Mouse (Mus musculus) spleen, adult 12 weeks (tissue): ENCODE data around the gene Zdhhc3.

Experiments used
- DNase-seq: peaks from one replicate; pipeline ENCODE4 v3.0.0; 2022; ENCODE audit warnings: low spot score

Gene Zdhhc3

GRCm38 (mm10) chr9:123112805-123113521, at the start of gene Zdhhc3, which contains the start of gene Exosc7:
Gene Zdhhc3 (minus strand): TSS chr9:123113205.
Gene Exosc7 (plus strand): TSS chr9:123113215.
- peak; percentile 83 for DNase-seq

GRCm38 (mm10) chr9:123161792-123162191, 48.8 kb upstream of the Zdhhc3 start:
- no peak for DNase-seq

GRCm38 (mm10) chr9:123159330-123159729, 46.3 kb upstream of the Zdhhc3 start:
- peak; percentile 13 for DNase-seq

DNA sequence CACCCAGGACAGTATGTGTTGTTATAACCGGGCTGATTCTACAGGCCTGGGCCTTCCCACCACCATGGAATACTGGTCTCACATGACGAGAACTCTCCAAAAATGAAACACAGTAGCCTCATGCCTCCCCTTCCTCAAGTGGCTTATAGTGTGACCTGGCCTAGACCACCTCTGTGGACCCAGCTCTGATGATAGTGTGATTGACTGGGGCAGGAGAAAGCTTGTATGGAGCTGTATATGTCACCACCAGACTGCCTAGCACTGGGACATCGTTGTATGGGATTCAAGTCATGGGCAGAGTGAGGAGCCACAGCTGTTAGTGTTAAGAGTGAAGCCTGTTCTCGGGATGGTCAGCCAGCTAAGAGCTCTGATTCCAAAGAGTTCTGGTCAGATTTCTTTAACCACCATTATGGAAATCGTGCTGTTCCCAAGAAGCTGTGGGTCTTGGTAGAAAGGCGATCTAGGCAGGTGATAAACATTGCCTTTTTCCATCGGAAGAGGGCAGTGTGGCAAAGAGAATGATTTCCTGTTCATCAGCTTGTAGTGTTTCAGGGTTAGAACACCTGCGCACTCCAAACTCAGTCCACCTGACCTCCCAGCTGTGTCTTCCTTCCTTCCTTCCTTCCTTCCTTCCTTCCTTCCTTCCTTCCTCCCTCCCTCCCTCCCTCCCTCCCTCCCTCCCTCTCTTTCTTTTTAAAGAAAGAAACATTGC, 45.3 kb upstream of the Zdhhc3 start:
- no peak for DNase-seq

DNA sequence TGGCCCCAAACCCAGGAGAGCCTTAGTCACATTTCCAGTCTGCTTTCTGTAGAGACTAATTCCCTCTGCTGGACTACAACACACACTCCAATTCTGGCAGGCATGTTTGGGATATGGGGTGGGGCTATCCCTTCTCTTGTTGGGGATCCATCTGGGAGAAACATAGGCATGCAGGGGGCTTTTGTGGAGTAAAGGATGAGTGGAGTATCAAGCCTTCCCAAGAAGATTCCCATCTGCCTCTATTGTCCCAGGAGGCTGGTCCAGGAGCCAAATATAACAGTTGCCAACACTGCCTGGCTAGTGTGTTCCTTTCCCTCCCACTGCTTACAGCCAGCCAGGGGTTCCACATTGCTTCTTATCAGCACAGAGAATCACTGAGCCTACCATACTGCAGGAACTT, 44.7 kb upstream of the Zdhhc3 start:
- DNase-seq = no peak

DNA sequence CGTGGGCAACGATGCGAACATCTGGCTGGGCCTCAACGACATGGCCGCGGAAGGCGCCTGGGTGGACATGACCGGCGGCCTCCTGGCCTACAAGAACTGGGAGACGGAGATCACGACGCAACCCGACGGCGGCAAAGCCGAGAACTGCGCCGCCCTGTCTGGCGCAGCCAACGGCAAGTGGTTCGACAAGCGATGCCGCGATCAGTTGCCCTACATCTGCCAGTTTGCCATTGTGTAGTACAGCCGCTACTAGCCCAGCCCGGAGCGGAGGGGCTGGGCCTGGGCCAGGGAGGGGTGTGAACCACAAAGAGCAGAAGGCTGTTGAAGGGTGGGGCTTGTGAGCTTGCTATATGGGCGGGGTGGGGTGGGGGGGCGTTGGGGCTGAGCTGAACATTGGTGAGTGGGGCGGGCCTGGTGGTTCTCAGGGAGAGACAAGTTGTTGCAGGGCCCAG, 43.9 kb upstream of the Zdhhc3 start:
- DNase-seq = no peak

DNA sequence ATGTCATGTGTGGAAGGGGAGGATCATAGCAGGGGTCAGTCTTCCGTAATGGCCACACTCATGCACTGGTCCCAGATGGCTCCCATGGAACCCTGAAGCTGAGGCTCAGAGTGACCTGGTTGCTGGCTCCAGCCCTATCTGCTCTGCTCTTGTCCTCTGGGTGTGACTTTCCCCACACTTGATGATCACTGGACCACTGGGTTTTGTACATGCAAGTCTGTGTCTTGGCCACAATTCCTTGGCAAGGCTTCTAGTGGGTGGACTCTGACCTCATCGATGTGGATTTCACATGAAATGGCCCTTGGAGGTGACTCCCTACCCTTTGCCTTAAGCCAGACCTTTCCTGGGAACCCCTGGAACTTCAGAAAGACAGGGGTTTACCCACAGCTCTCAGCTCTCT, 40.1 kb upstream of the Zdhhc3 start:
- no peak for DNase-seq

DNA sequence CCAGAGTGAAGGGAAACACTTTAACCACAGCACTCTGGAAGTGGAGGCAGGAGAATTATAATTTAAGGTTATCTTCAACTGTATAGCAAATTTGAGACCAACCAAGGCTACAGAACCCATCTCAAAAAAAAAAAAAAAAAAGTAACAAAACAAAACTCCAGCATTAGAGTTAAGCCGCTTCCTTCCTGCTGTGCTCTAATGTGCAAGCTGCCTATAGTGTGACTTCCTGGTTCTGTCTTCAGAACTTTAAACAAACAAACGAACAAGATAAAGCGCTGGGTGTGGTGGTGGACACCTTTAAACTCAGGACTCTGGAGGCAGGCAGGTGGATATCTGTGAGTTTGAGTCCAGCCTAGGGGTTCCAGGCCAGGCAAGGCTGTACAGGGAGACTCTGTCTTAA, 39.0 kb upstream of the Zdhhc3 start:
- no peak for DNase-seq

DNA sequence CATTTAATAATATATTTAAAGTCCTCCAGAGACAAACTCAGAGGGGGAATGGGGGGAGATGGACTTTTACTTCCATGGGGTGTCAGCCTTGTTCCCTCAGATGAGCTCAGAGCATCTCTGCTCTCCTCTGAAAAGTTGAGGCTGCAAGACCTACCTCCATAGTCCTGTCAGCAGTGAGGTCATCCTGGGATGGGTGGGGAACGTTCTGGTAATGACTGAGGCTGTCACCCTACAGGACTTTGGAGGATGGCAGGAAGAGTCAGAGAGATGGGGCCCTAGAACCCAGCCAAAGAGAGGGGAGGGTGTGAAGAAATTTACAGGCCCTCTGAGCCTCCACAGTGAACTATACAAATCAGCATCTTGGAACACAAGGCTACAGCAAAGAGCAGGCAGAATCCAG, 38.6 kb upstream of the Zdhhc3 start:
- no peak for DNase-seq

DNA sequence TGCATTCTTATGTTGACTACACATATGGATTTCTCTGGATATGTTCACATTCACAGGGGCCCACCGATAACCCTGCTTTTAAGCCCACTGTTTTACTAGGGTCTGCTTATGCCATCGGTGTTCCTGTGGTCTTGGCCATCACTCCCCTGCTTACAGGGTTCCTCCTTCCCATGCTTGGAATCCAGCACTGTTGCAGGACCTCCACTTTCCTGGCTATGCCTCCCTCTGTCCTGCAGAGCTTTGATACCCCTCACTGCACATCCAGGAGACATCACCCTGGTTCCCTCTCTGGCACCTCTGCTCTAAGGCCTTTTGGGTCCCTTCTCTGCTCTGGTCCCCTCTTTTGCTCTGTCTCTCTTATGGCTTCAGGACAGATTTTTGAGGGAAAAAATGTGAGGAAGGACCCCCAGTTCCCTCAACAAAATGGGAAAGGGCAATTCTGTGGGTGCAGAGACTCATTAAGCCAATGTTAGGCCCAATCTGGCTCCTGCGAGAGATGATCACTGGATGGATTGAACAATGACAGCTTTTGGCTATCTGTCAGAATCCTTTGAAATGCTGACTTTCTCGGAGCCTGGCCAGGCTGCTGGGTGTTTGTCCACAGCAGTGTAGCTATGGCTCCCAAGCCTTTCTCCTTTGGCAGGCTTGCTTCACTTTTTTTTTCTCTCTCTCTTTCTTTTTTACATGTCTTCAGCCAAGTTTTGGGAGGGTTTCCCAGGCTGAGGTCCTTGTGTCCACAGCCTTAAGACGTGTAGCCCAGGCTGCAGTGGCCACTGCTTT, 37.4 kb upstream of the Zdhhc3 start, which contains the start of gene Clec3b:
Gene Clec3b (plus strand): TSS at position 706 of the 780 bp plus-strand sequence.
- no peak for DNase-seq

GRCm38 (mm10) chr9:123148430-123148829, 35.4 kb upstream of the Zdhhc3 start:
- no peak for DNase-seq

DNA sequence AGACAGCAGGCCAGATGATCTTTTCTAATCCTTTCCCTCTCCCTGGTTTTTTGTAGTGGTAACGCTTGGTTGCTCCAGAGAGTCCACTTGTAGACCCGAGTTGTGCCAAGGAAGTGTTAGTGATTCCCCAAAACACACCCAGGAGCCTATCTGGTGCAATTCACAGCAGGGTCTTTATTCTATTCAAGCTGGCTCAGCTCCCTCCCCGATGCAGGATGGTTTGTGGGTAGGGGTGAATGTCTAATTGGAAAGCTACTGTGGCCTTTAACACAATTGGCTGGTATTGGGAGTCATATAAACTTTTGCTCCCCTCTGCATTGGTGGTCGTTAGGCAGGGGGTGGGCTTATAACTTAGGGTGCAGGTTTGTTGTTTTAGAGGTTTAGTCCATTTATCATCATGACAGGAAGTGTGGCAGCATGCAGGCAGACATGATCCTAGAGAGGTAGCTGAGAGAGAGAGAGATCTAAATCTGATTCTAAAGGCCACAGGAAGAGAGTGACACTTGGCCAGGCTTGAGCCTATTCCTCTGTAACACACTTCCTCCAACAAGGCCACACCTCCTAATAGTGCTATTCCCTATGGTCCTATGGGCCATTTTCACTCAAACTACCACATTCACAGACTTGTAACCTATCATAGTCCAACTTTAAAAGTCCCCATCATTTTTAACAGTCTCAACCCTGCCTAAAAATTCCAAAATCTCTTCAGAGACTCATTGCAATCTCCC, 27.0 kb upstream of the Zdhhc3 start:
- no peak for DNase-seq

DNA sequence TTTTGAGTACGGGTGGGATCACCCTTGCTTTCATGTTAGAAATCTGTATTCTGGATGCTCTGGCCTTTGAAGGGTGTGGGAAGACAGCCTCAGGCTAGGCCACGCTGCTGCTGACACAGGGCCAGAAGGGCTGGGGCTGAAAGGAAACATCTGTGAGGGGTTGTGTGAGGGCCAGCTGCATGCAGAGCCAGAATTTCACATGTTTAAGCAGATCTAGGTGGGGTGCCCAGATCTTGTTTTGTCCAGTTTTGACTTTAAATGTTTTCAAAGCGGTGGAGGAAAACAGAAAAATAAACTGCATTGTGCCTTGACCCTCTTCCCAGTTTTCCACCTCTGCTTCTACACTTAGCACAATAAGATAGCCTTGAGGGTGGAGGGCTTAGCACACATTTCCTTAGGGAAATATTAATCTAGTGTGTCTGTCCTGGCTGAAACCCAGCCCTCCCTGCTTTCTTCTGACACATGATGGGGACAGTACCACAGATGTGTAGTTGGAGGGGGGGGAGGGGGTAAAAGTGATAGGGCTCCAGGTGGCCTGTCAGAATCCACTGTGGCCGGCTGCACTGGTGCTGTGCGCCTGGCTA, 26.0 kb upstream of the Zdhhc3 start:
- no peak for DNase-seq

- no peak for DNase-seq
Observed at GRCm38 (mm10) chr9:123136953-123137682, 24.1 kb upstream of the Zdhhc3 start.

GRCm38 (mm10) chr9:123132994-123133393, 20.0 kb upstream of the Zdhhc3 start:
- DNase-seq = no peak

GRCm38 (mm10) chr9:123127663-123128062, 14.7 kb upstream of the Zdhhc3 start:
- DNase-seq = no peak

GRCm38 (mm10) chr9:123124413-123124981, 11.5 kb upstream of the Zdhhc3 start:
- no peak for DNase-seq

DNA sequence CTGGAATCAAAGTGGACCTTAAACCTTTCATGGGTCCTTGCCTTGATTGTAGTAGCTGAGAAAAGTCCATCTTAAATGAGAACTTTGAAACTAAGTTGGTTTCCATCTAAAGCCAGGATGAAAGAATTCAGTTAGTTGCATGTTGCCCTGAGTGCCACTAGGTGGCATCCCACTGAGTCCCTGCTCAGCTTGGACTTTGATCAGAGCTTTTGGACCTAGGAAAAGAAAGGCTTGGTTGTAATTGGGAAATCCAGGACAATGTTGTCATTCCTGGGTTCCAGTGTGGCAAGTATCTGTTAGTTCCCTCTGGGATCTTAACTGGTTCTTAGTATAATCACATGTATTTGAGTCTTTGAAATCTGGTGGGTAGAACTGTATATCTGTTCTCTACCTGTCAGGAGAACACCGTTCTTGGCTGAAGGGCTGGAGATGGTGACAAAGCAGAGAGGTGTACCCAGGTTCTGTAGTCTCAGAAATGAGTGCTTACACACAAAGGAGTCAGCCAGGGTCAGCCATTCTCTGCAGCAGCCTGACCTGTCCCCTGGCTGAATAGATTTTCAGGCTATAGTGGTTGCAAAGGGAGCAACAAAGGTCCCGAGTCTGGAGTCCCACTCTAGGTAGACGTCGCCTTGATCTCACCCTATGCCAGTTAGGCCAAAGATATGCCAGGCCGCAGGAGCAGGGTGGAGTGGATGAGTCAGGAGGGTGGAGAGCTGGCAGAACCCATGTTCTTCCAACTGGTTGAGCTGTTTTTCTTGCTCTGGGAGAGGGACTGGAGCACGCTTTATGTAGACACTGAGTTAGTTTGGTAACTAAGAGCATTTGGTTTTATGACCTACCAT, 10.8 kb upstream of the Zdhhc3 start:
- peak; percentile 27 for DNase-seq

- DNase-seq = no peak
Observed at GRCm38 (mm10) chr9:123123017-123123416, 10.0 kb upstream of the Zdhhc3 start.

DNA sequence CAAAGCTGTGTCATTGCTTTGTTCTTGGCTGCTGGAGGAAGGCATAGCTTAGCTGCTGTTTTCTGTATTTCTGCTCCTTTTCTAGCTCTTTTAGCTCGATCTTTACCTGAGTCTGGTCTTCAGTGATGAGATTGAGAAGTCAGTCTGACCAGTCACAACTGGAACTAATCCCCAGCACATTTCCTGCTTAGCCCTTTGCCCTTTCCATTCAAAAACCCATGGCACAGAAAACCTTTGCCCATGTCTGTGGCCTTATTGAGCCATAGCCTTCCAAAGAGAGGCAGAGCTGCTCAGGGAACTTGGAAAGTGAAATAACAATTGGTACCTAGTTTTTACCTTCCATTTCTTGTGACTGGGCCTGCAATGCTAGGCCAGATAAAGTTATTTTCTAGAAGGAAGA, 2.6 kb upstream of the Zdhhc3 start:
- DNase-seq = no peak
